Mouse (Mus musculus) liver, embryonic 11.5 days (tissue): ENCODE measurements at regions not wholly inside any gene's neighbourhood (a gene's known extent, or its start where the extent isn't known, plus 50 kb on each side); places are given as distances from the start of the nearest gene placed in this dataset.
A peak's percentile ranks its signal among the peaks of the same experiment; 100 is the strongest.

ENCODE experiments used
- ATAC-seq: fragments of 200-750 bp; cut with Nextera tagmentation; replicated peaks from 2 replicates; pipeline ENCODE4 v1.8.0; 2017; ENCODE audit warnings: moderate number of reproducible peaks, mild to moderate bottlenecking, moderate TSS enrichment, moderate library complexity; ENCODE audit not compliant: low FRiP score
- DNase-seq: peaks from one replicate; pipeline ENCODE4 v3.0.0-alpha.2; 2017; ENCODE audit warnings: low spot score
- H3K27ac ChIP-seq: fragments of 300-500 bp; sonication (generic); 2 replicates; pipeline ENCODE4 v1.5.1; 2014; ENCODE audit warnings: mild to moderate bottlenecking, low read depth, low read length, control low read depth
- H3K27me3 ChIP-seq: fragments of 300-500 bp; sonication (generic); replicated peaks from 2 replicates; pipeline ENCODE4 v1.6.1; 2014; ENCODE audit warnings: low read length, mixed read lengths; ENCODE audit not compliant: control insufficient read depth, insufficient read depth
- H3K36me3 ChIP-seq: fragments of 300-500 bp; sonication (generic); 2 replicates; pipeline ENCODE4 v1.6.1; 2014; ENCODE audit warnings: mild to moderate bottlenecking, low read length, moderate library complexity, mixed read lengths; ENCODE audit not compliant: control insufficient read depth, insufficient read depth
- H3K4me1 ChIP-seq: fragments of 300-500 bp; sonication (generic); replicated peaks from 2 replicates; pipeline ENCODE4 v1.6.1; 2014; ENCODE audit warnings: low read length, mixed read lengths; ENCODE audit not compliant: control insufficient read depth, insufficient read depth
- H3K4me2 ChIP-seq: fragments of 300-500 bp; sonication (generic); 2 replicates; pipeline ENCODE4 v1.6.1; 2014; ENCODE audit warnings: mild to moderate bottlenecking, control low read depth, moderate library complexity
- H3K4me3 ChIP-seq: fragments of 300-500 bp; sonication (generic); 2 replicates; pipeline ENCODE4 v1.5.1; 2014; ENCODE audit warnings: low read depth, low read length, control low read depth
- H3K9ac ChIP-seq: fragments of 300-500 bp; sonication (generic); 2 replicates; pipeline ENCODE4 v1.6.1; 2014; ENCODE audit warnings: low read depth, low read length, control low read depth
- H3K9me3 ChIP-seq: fragments of 300-500 bp; sonication (generic); 2 replicates; pipeline ENCODE4 v1.6.1; 2016; ENCODE audit warnings: low read length, inconsistent platforms, mixed read lengths; ENCODE audit not compliant: control insufficient read depth
- WGBS: fragments of 180-500 bp; shearing (Covaris S2); extraction: QIAGEN DNeasy Blood & Tissue Kit; methylation state at CpG from one replicate; pipeline ENCODE4 v1.1.7; 2014; 5-methylcytosine and 5-hydroxymethylcytosine counted together

- Histone ChIP-seq H3K9ac (no peak overlapping the region), H3K9me3 (no peaks in the 10 kb centered on the region), H3K4me2 (no peak overlapping the region), H3K27ac (no peak overlapping the region), H3K4me3 (no peak overlapping the region), H3K36me3 (no peaks in the 10 kb centered on the region), H3K4me1 (no peaks in the 10 kb centered on the region), H3K27me3 (no peaks in the 10 kb centered on the region)
- whole genome bisulfite sequencing = 38% methylated on average over 4 of the region's 4 CpGs
- 0 out of 2 replicates have a peak, but pooled peaks have one; percentile 20 for ATAC-seq
- no peak for DNase-seq
Measured at GRCm38 (mm10) chr6:106985132-106985801, 185.4 kb upstream of the Crbn start.

DNA sequence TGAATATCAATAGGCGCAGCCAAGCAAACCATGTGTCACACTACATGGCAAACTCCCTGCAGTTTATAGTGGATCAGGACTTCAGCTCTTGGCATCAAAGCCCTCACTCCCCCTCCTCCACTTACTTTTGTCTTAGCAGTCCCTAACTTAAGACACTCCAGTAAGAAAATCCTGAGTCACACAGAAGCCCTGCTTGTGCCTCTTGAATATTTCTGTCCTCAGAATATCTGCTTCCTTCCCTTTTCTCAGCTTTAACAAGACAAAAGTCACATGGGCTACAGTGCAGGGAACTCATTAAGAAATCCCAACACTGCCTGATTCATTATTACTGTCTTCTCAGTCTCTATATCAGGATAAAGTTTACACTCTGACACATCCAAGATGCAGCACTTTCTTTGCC lies 191.7 kb upstream of the Crbn start:
- ATAC-seq (no peak), DNase-seq (no peak)
- H3K27ac ChIP-seq = no peak overlapping the region
- H3K4me2 ChIP-seq = no peak overlapping the region
- 95% methylated on average over 1 of the region's 1 CpGs for WGBS
- no peak overlapping the region for H3K9ac ChIP-seq
- H3K36me3 ChIP-seq = no peaks in the 10 kb centered on the region
- H3K27me3 ChIP-seq = no peaks in the 10 kb centered on the region
- no peak overlapping the region for H3K4me3 ChIP-seq
- H3K4me1 ChIP-seq = no peaks in the 10 kb centered on the region
- no peaks in the 10 kb centered on the region for H3K9me3 ChIP-seq

DNA sequence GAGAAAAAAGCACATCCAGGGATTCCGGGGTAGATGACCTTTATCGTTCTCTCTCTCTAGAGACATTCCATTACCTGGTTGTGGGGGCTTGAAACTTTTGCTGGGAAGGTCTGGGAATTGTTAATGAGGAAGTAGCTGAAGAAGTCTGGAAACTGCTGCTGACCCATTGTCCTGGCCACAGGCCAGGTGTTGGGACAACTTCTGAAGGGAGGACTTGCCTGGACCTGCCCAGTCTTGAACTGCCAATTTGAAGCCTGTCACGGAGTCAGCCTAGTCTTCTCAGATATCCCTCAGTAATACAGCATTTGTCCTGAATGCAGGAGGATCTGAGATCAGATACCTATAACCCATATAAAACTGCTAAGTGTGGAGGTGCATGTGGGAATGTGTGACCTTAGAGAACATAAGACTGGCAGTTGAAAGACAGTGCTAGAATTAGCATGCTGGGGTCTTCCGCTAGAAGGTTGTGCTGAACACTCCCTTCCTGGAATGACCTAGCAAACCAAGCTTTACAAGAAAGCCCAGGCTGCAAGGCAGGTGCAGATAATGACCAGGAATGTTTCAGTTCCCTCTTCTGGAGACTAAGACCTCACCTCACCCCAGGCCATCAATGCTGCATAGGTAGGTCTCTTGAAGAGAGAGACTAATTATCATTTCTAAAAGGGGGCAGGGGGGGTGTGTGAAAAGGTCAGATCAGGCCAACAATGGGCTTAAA lies 204.7 kb upstream of the Crbn start:
- ATAC-seq (no peak), DNase-seq (no peak)
- 81% methylated on average over 4 of the region's 4 CpGs for WGBS
- no peaks in the 10 kb centered on the region for H3K9me3 ChIP-seq
- no peaks in the 10 kb centered on the region for H3K4me1 ChIP-seq
- no peak overlapping the region for H3K4me2 ChIP-seq
- H3K27me3 ChIP-seq = no peaks in the 10 kb centered on the region
- no peak overlapping the region for H3K27ac ChIP-seq
- H3K36me3 ChIP-seq = no peaks in the 10 kb centered on the region
- no peak overlapping the region for H3K9ac ChIP-seq
- no peak overlapping the region for H3K4me3 ChIP-seq

GRCm38 (mm10) chr6:107010785-107011184 lies 210.9 kb upstream of the Crbn start:
- Histone ChIP-seq H3K36me3 (no peaks in the 10 kb centered on the region), H3K4me1 (no peaks in the 10 kb centered on the region), H3K9ac (no peak overlapping the region), H3K4me3 (no peak overlapping the region), H3K4me2 (no peak overlapping the region), H3K27me3 (no peaks in the 10 kb centered on the region), H3K27ac (no peak overlapping the region), H3K9me3 (no peaks in the 10 kb centered on the region)
- ATAC-seq (no peak), DNase-seq (no peak)
- 78% methylated on average over 4 of the region's 4 CpGs for WGBS

DNA sequence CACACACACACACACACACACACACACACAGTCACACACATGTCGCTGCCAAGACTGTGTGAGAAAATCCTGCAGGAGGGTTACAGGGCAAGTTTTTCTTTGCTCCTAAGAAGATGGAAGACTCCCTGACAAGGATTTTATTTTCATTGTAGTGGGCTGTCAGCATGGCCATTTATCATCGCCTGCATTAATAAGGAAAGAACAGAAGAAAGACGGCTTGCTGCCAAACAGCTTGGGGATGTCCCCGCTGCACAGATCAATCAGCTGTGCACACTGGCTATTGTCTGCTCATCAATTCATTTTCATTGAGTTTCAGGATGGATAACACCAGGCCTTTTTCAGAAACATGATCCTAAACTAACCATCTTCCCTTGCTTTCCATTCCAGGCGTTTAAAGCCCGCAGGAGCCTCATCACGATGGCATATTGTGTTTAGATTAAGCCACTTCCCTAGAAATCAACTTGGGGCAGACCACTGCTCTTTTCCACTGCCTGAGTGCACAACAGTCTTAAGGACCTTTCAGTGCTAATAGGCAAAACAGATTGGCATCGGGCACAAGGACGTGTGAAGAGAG lies 213.1 kb upstream of the Crbn start:
- 63% methylated on average over 9 of the region's 9 CpGs for whole genome bisulfite sequencing
- H3K4me1 ChIP-seq = no peaks in the 10 kb centered on the region
- DNase-seq = no peak

DNA sequence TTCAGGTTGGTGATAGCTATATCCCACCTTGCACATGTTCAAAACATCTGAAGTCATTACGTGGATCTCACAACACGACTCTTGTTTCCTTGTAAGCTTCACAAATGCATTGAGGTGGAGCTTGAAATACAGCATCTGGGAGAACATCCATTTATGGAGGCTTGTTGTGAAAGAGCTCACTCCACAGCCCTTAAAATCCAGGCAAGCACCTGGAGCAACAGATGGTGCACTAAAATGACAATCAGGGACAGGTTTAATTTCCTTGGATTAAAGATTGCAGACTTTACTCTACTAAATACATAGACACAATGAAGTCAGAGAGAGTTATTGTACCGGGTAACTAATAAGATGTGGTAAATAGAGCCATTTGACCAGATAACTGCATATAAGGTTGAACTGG lies 219.2 kb upstream of the Crbn start:
- no peaks in the 10 kb centered on the region for H3K27me3 ChIP-seq
- H3K4me2 ChIP-seq = no peak overlapping the region

More for the DNA sequence above, 213.1 kb upstream of the Crbn start:
- Histone ChIP-seq H3K27ac (no peak overlapping the region), H3K4me2 (no peak overlapping the region), H3K9me3 (no peaks in the 10 kb centered on the region), H3K9ac (no peak overlapping the region), H3K36me3 (no peaks in the 10 kb centered on the region), H3K4me3 (no peak overlapping the region), H3K27me3 (no peaks in the 10 kb centered on the region)
- ATAC-seq = no peak

GRCm38 (mm10) chr6:107045177-107045576 lies 245.3 kb upstream of the Crbn start:
- ATAC-seq = no peak
- Histone ChIP-seq H3K27ac (no peak overlapping the region), H3K4me1 (no peaks in the 10 kb centered on the region), H3K27me3 (no peaks in the 10 kb centered on the region), H3K9me3 (no peaks in the 10 kb centered on the region), H3K36me3 (no peaks in the 10 kb centered on the region), H3K4me2 (no peak overlapping the region), H3K4me3 (no peak overlapping the region), H3K9ac (no peak overlapping the region)
- 63% methylated on average over 3 of the region's 3 CpGs for WGBS
- DNase-seq = no peak

More for the DNA sequence above, 219.2 kb upstream of the Crbn start:
- 86% methylated on average over 3 of the region's 3 CpGs for WGBS
- Histone ChIP-seq H3K27ac (no peak overlapping the region), H3K4me3 (no peak overlapping the region), H3K9ac (no peak overlapping the region), H3K9me3 (no peaks in the 10 kb centered on the region), H3K4me1 (no peaks in the 10 kb centered on the region), H3K36me3 (no peaks in the 10 kb centered on the region)
- no peak for ATAC-seq
- no peak for DNase-seq

- H3K9ac ChIP-seq = no peak overlapping the region
- no peak overlapping the region for H3K27ac ChIP-seq
- no peaks in the 10 kb centered on the region for H3K4me1 ChIP-seq
- 83% methylated on average over 1 of the region's 1 CpGs for WGBS
- no peak overlapping the region for H3K4me2 ChIP-seq
- H3K27me3 ChIP-seq = no peaks in the 10 kb centered on the region
- no peak for DNase-seq
- no peaks in the 10 kb centered on the region for H3K9me3 ChIP-seq
- no peaks in the 10 kb centered on the region for H3K36me3 ChIP-seq
- no peak overlapping the region for H3K4me3 ChIP-seq
- ATAC-seq = no peak
Measured at GRCm38 (mm10) chr6:107051604-107052003, 251.7 kb upstream of the Crbn start.

DNA sequence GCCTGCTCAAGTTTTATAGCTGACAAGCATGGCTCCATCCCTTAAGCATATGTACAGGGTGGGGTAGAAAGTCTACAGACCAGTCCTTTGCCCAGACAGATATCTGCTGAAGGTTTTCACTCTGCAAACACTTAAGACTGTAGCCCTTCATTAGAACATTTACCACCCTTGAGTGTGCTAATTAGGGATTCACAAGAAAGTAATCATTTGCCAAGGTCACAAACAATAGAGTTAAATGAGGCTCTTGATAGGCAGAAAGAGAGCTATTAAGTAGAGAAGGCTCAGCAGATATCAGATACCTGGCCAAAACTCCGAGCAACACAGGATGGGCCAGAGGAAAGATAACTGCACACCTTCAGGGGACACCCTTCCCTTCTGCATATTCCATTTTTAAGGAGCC lies 252.3 kb upstream of the Crbn start:
- H3K9me3 ChIP-seq = no peaks in the 10 kb centered on the region
- DNase-seq (no peak), ATAC-seq (no peak)
- no peak overlapping the region for H3K9ac ChIP-seq
- no peak overlapping the region for H3K4me2 ChIP-seq
- H3K27ac ChIP-seq = no peak overlapping the region
- no peaks in the 10 kb centered on the region for H3K4me1 ChIP-seq
- no peaks in the 10 kb centered on the region for H3K27me3 ChIP-seq
- H3K36me3 ChIP-seq = no peaks in the 10 kb centered on the region
- WGBS = 50% methylated on average over 1 of the region's 1 CpGs
- H3K4me3 ChIP-seq = no peak overlapping the region
